Mouse (Mus musculus) heart, postnatal 0 days (tissue): ENCODE results near the gene Nfe2l3.

Experiments used
- CTCF ChIP-seq: IDR thresholded peaks from 2 replicates; pipeline ENCODE4 v1.5.1; 2016; ENCODE audit warnings: antibody characterized with exemption, control low read depth, low read depth
- EP300 ChIP-seq: IDR thresholded peaks from 2 replicates; pipeline ENCODE4 v1.6.1; 2016; ENCODE audit warnings: antibody characterized with exemption, low read depth

GRCm38 (mm10) chr6:51485646-51486045 is 53.2 kb downstream of the Nfe2l3 start:
- no peak for TF ChIP-seq EP300
- TF ChIP-seq CTCF, result no peak
